Mouse (Mus musculus) midbrain, embryonic 14.5 days (tissue): ENCODE measurements around the gene Rnf43. TPM values are rescaled to one million over a fixed set of nuclear protein-coding genes. Genes with fewer than 3 reads are reported as not detected.
A peak's percentile ranks its signal among the peaks of the same experiment; 100 is the strongest.

Experiments
- ATAC-seq: fragments of 200-750 bp; cut with Nextera tagmentation; 2 replicates; pipeline ENCODE4 v1.8.0; 2017; ENCODE audit warnings: moderate number of reproducible peaks, moderate library complexity; ENCODE audit not compliant: low FRiP score, low TSS enrichment
- DNase-seq: peaks from one replicate; pipeline ENCODE4 v3.0.0-alpha.2; 2015
- H3K27ac ChIP-seq: fragments of 300-500 bp; sonication (generic); replicated peaks from 2 replicates; pipeline ENCODE4 v1.5.1; 2014; ENCODE audit warnings: mild to moderate bottlenecking, low read depth, low read length, moderate library complexity
- H3K27me3 ChIP-seq: fragments of 300-500 bp; sonication (generic); 2 replicates; pipeline ENCODE4 v1.6.1; 2014; ENCODE audit warnings: low read length, control low read depth, mixed read lengths; ENCODE audit not compliant: control insufficient read depth, insufficient read depth
- H3K36me3 ChIP-seq: fragments of 300-500 bp; sonication (generic); 2 replicates; pipeline ENCODE4 v1.6.1; 2014; ENCODE audit warnings: low read length, control low read depth; ENCODE audit not compliant: control insufficient read depth, insufficient read depth
- H3K4me1 ChIP-seq: fragments of 300-500 bp; sonication (generic); 2 replicates; pipeline ENCODE4 v1.6.1; 2014; ENCODE audit warnings: mild to moderate bottlenecking, antibody characterized with exemption, low read length, control low read depth; ENCODE audit not compliant: control insufficient read depth, insufficient read depth
- H3K4me2 ChIP-seq: fragments of 300-500 bp; sonication (generic); 2 replicates; pipeline ENCODE4 v1.6.1; 2014; ENCODE audit warnings: mild to moderate bottlenecking, low read length, moderate library complexity
- H3K4me3 ChIP-seq: fragments of 300-500 bp; sonication (generic); replicated peaks from 2 replicates; pipeline ENCODE4 v1.5.1; 2014; ENCODE audit warnings: low read depth, low read length
- H3K9ac ChIP-seq: fragments of 300-500 bp; sonication (generic); replicated peaks from 2 replicates; pipeline ENCODE4 v1.6.1; 2014; ENCODE audit warnings: mild to moderate bottlenecking, low read length, moderate library complexity
- H3K9me3 ChIP-seq: fragments of 300-500 bp; sonication (generic); 2 replicates; pipeline ENCODE4 v1.6.1; 2016; ENCODE audit warnings: low read length, control low read depth, mixed read lengths; ENCODE audit not compliant: control insufficient read depth
- WGBS: fragments of 180-500 bp; shearing (Covaris S2); extraction: QIAGEN DNeasy Blood & Tissue Kit; methylation state at CpG from one replicate; pipeline ENCODE4 v1.1.7; 2014; 5-methylcytosine and 5-hydroxymethylcytosine counted together
- polyA plus RNA-seq: library from polyadenylated mRNA; unstranded; fragments of >200 nt; fragmentation: Nextera tagmentation; extraction: Ambion mirVana; gene quantifications from 2 replicates; pipeline ENCODE4 v1.2.1, GENCODE M21; 2014

The Rnf43 gene
- polyA plus RNA-seq, 1 experiment from 2014 or later, result 0.78 TPM

DNA sequence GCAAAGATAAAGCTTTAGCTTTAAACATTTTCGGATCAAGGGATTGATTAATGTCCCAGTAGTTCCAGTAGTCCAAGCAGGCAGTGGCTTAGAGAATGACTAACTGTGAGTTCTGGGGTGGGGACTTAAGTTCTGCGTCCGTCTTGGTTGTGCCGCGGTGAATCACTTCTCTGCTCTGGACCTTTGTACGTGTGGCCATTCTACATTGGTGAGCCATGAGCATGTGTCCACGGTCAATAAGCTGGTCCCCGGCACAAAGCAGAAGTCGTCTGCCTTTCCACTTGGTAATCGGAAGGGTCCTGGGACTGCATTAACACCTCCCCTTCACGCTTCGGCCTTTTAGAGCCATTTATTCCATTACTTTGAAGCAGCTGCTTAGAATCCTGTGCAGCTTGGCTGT, 19.6 kb downstream of the Rnf43 start:
- 80% methylated on average over 12 of the region's 12 CpGs for WGBS
- H3K4me3 ChIP-seq, result no peak overlapping the region
- no peak for ATAC-seq

DNA sequence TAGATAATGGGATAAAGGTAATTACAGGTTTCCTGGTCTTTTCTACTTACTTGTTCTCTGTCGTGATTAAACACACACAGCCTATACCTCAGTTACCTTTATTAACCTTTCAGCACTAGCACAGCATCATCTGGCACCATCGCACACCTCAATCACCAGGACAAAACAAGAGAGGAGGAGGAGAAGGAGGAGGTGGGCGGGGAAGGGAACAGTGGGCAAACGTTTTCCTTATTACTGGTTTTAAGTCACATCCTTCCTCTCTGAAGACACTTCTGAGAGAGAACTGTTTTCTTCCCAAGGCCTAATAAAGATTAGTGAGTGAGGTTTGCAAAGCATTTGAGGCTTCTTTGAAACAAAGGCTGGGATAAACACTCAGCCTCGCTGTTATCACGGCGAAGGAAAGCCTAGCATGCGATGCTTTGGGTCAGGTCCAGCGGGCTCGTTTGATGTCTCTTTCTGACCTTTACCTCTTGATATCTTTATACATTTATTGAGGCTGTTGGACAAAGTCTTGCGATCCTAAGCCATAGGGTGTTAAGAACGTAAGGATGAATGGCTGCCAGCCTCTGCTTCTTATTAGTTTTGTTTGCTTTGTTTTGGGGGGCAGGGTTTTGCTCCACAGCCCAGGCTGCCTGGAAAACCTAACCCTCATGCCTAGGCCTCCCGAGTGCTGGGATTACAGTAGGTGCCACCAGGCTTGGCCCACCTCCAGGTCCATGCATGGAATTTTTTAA, 20.5 kb downstream of the Rnf43 start:
- DNase-seq (no peak), ATAC-seq (no peak)
- WGBS, result 39% methylated on average over 13 of the region's 13 CpGs
- Histone ChIP-seq H3K36me3 (no peaks in the 10 kb centered on the region), H3K9me3 (no peaks in the 10 kb centered on the region), H3K4me2 (no peak overlapping the region), H3K4me1 (no peaks in the 10 kb centered on the region), H3K27ac (no peak overlapping the region), H3K4me3 (no peak overlapping the region), H3K9ac (no peak overlapping the region), H3K27me3 (no peaks in the 10 kb centered on the region)

More for the DNA sequence above, 19.6 kb downstream of the Rnf43 start:
- Histone ChIP-seq H3K4me2 (no peak overlapping the region), H3K9ac (no peak overlapping the region), H3K9me3 (no peaks in the 10 kb centered on the region), H3K4me1 (no peaks in the 10 kb centered on the region), H3K27ac (no peak overlapping the region), H3K27me3 (no peaks in the 10 kb centered on the region), H3K36me3 (no peaks in the 10 kb centered on the region)
- no peak for DNase-seq

DNA sequence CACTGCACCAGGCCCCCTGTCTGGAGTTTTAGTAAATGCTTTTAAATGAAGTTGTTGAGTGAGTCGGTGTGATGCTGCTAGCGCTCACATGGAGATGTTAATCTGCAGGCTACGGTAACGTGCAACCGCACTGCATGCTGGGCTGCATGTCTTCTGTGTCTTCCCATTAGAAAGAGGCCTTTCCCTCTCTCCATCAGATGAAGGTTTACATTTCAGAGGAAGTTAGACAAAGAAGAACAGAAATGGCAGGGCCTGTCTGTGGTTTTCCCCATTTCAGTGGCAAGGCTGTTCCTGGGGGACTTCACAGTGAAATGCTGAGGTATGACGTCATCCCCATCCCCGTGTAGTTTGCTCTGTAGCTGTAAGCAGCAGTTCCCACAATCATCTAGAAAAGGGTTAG, 23.9 kb downstream of the Rnf43 start:
- ATAC-seq, result no peak
- Histone ChIP-seq H3K9me3 (no peaks in the 10 kb centered on the region), H3K27me3 (no peaks in the 10 kb centered on the region), H3K4me2 (no peak overlapping the region), H3K4me1 (no peaks in the 10 kb centered on the region), H3K9ac (no peak overlapping the region), H3K27ac (0 out of 2 replicates have a peak overlapping the region, but pooled peaks have one; percentile 37), H3K36me3 (no peaks in the 10 kb centered on the region), H3K4me3 (no peak overlapping the region)
- WGBS, result 59% methylated on average over 7 of the region's 7 CpGs
- DNase-seq, result peak; percentile 27

DNA sequence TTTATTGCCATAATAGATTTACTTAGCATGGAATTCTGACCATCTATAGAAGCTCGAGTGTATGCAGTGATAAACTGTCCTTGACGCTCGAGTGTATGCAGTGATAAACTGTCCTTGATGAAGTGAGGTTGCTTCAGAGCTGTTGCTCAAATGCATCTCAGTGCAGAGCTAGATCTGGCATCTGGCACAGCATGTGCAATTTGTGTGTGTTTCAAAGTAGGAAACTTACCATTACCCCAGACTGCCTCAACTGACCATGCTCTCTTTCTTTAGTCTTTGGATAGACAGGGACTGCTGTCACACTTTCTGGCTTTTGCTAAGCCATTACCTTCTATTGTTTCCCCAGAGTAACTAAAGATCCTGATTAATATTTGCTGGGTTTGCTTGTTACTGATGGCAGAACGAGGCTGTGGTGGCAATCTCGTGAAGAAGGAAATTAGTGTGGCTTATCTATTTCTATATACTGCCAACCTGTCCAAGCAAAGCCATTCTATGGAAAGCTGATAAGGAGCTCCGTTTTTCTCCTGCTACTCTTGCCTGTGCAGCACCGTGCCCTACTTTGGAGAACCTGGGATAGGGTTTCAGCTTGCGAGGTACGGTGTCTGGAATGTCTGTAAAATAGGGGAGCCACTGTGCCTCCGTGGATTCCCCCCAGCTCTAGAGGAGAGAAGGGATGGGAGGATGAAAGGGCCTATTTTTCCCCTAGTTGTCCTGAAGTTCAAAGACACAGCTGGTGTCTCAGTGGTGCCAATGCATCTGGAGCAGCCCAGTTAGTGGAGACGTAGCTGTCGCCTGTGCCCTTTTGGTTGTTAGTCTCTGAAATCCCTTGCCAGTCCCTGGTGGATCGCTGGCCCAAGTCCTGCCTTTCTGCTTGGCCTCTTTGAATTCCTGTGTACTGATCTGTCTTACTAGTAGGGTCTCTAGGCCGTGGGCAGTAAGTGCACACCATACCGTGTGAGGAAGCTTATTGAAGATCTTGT, 25.0 kb downstream of the Rnf43 start:
- Histone ChIP-seq H3K9me3 (no peaks in the 10 kb centered on the region), H3K4me3 (no peak overlapping the region), H3K27ac (no peak overlapping the region), H3K27me3 (no peaks in the 10 kb centered on the region), H3K36me3 (no peaks in the 10 kb centered on the region), H3K9ac (no peak overlapping the region), H3K4me1 (no peaks in the 10 kb centered on the region), H3K4me2 (no peak overlapping the region)
- 83% methylated on average over 15 of the region's 15 CpGs for WGBS
- no peak for ATAC-seq
- DNase-seq, result no peak

DNA sequence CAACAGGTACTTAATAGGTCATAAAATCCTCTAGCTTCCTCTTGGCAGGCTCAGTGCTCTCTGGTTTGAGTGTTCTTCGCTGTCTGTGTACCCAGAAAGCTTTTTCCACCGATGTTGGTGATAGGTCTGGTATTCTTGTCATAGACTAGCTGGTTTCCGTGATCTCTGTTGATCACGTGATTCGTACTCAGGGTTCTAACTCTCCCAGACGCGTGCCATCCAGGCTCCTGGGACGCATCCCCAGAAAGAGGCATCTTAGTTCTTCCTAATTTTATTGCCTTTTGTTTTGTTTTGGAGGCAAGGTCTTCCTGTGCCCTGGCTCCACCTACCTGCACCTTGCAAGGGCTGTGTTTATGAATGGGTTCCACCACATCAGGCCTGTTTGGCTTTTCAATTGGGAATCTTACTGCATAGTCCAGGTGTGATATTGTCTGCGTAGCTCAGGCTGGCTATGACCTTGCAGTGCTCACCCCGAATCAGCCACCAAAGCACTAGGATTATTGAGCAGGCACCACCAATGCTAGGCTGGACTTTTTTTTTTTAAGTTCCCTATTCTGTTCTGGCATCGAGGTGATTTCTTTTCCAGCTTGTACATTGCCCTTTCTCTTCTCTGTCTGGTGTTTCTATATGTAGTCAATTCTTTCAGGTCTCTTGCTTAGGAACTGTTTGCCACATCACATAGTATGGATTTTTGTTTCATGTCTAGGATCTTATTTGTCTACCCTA, 26.1 kb downstream of the Rnf43 start:
- WGBS, result 91% methylated on average over 11 of the region's 11 CpGs
- no peaks in the 10 kb centered on the region for H3K4me1 ChIP-seq
- no peak overlapping the region for H3K4me2 ChIP-seq
- H3K36me3 ChIP-seq, result no peaks in the 10 kb centered on the region
- H3K4me3 ChIP-seq, result no peak overlapping the region
- H3K9ac ChIP-seq, result no peak overlapping the region
- no peak for ATAC-seq
- H3K27ac ChIP-seq, result 0 out of 2 replicates have a peak overlapping the region, but pooled peaks have one; percentile 5
- no peaks in the 10 kb centered on the region for H3K9me3 ChIP-seq
- H3K27me3 ChIP-seq, result no peaks in the 10 kb centered on the region
- DNase-seq, result no peak

DNA sequence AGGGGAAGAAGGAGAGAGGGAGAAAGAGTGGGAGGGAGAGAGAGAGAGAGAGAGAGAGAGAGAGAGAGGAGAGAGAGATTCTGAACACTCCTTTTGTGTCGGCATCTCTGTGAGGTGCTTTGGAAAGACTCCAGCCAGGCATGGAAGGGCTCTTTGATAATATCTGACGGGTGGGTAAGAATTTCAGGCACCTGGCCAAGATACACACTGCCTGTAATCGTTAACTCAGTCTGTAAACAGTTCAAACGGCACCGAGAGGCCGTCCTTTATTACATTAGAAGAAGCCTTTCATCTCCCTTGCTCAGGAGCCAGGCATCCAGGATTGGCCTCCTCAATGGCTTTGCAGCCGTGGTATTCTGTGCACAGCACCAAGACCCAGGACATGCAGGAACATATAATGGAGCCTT, 26.9 kb downstream of the Rnf43 start:
- Histone ChIP-seq H3K27ac (0 out of 2 replicates have a peak overlapping the region, but pooled peaks have one; percentile 5), H3K9ac (no peak overlapping the region), H3K4me3 (no peak overlapping the region), H3K4me2 (no peak overlapping the region), H3K27me3 (no peaks in the 10 kb centered on the region), H3K9me3 (no peaks in the 10 kb centered on the region), H3K4me1 (no peaks in the 10 kb centered on the region), H3K36me3 (no peaks in the 10 kb centered on the region)
- DNase-seq (peak; percentile 65), ATAC-seq (no peak)
- WGBS, result 38% methylated on average over 7 of the region's 7 CpGs

DNA sequence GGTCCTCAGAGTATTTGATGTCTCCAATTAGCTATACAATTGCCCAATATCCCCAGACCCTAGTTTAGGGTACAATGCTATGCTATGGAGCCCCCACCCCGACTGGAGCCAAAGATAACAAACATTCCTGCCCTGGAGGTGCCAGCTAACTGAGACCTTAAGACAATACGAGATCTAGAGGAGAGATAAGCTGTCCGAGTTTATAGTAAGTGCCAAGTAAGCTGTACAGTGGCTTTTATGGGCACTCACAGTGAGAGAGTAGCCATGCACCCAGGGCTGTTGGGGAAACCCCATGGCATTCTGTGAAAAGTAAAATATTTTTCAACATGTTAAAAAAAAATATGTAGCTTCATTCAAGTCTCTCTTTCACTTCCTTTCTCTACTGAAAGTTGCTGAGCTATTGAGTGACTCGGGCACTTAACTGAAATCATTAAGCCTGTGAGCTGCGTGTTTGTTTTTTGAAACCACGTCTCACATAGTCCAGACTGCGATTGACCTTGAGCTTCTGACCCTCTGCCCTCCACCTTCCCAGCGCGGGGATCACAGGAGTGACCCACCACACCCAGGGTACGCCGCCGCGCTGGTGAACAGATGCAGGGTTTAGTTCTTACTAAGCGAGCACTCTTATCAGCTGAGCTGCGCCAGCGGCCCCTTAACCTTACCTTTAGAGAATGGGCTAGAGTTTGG, 27.7 kb downstream of the Rnf43 start:
- no peaks in the 10 kb centered on the region for H3K36me3 ChIP-seq
- DNase-seq (no peak), ATAC-seq (no peak)
- H3K27me3 ChIP-seq, result no peaks in the 10 kb centered on the region
- WGBS, result 83% methylated on average over 16 of the region's 16 CpGs
- H3K9ac ChIP-seq, result no peak overlapping the region
- no peak overlapping the region for H3K4me2 ChIP-seq
- no peak overlapping the region for H3K4me3 ChIP-seq
- H3K9me3 ChIP-seq, result no peaks in the 10 kb centered on the region
- no peaks in the 10 kb centered on the region for H3K4me1 ChIP-seq
- H3K27ac ChIP-seq, result 0 out of 2 replicates have a peak overlapping the region, but pooled peaks have one; percentile 26

DNA sequence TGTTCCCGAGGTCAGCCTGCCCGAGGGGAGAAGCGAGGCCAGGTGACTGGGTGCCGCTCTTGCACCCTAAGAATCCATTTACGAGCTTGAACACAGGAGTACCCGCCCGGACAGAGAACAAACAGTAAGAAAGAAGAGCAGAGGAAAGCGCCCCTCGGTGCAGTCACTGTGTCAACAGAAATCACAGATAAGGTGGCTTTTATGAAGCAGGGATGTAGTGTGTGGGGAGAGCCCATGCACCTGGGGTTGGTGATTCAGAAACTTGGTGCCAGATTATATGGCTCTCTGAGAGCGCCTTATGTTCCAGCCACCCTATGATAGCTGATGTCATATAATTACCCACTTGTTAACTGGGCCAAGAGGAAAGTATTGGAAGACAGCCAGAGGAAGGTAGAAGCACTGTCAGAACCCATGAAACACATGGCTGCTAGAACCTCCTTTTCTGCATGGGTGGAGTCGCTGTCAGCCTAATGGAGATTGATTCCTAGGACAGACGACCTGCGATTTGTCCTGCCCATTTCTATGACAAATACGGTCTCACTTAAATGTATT, 34.7 kb downstream of the Rnf43 start:
- WGBS, result 90% methylated on average over 14 of the region's 14 CpGs
- H3K9me3 ChIP-seq, result no peaks in the 10 kb centered on the region

More for the DNA sequence above, 34.7 kb downstream of the Rnf43 start:
- no peak overlapping the region for H3K27ac ChIP-seq
- no peaks in the 10 kb centered on the region for H3K4me1 ChIP-seq
- H3K9ac ChIP-seq, result no peak overlapping the region
- H3K4me3 ChIP-seq, result no peak overlapping the region
- H3K36me3 ChIP-seq, result no peaks in the 10 kb centered on the region
- H3K4me2 ChIP-seq, result no peak overlapping the region
- DNase-seq, result no peak
- H3K27me3 ChIP-seq, result no peaks in the 10 kb centered on the region
- ATAC-seq, result no peak
